Mouse (Mus musculus) left cerebral cortex, postnatal 14 days (tissue): Measurements from ENCODE around the gene Schip1. TPM values are rescaled to one million over a fixed set of nuclear protein-coding genes. Genes with fewer than 3 reads are reported as not detected.
A peak's percentile ranks its signal among the peaks of the same experiment; 100 is the strongest.

Source experiments
- DNase-seq, 2 experiments: peaks; one replicate each; pipeline ENCODE4 v3.0.0; 2021 to 2022; ENCODE audit warnings: low spot score in 2 of 2, mixed read lengths in 1 of 2
- intact Hi-C: fragments of 180-260 bp; cut with DNase I; formaldehyde crosslinking; loops from one replicate; pipeline ENCODE4 v1.15.1; 2025
- total RNA-seq, 2 experiments: library from RNA; stranded (reverse); gene quantifications; 2 replicates each; pipeline ENCODE4 v1.2.3; 2021

The Schip1 gene
- total RNA-seq, 2 experiments from 2014 or later, result 254 to 269 TPM

- peak in 1 of 2 experiments; percentile 71 for DNase-seq
- intact Hi-C loops, result loop anchor here (5.0 kb wide), 1 partner anchor 82 kb away; no protein-coding TSS in a partner anchor
These were observed 550.6 kb downstream of the Schip1 start for GRCm38 (mm10) chr3:68615042-68615810.

DNA sequence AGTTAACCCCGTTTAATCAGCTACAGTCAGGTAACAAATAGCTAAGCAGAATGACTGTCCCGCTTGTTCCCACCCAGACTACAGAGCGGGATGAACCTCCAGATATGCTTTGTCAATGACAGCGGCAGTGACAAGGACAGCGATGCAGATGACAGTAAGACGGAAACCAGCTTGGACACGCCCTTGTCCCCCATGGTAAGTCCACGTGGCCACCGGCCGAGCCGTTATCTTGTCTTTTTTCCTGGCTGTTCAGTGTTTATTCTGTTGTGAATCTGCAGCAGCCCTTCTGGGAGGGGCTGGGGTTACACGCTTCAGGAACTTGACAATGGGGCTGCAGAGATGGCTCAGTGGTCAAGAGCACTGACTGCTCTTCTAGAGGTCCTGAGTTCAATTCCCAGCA, 551.8 kb downstream of the Schip1 start:
- intact Hi-C loops, result loop anchor here (5.0 kb wide), 1 partner anchor 81 kb away; no protein-coding TSS in a partner anchor
- no peak for DNase-seq

DNA sequence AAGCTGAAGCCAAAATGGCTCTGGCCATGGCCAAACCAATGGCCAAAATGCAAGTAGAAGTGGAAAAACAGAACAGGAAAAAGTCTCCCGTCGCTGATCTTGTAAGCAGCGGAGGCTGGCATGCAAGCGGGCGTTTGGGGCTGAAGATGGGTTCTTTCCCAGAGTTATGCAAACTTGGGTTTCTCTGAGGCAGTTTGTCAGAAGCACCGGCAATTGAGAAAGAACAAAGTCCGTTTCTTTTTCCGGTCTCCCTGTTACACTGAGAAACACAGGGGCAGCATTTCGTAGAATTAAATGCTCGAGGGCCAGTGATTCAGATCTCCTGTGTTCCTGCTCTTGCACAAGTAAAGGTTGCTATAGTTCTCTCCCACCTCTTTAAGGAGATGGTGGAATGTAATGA, 553.1 kb downstream of the Schip1 start:
- intact Hi-C loops, result loop anchor here (5.0 kb wide), 1 partner anchor 80 kb away; no protein-coding TSS in a partner anchor
- DNase-seq, result no peak

DNA sequence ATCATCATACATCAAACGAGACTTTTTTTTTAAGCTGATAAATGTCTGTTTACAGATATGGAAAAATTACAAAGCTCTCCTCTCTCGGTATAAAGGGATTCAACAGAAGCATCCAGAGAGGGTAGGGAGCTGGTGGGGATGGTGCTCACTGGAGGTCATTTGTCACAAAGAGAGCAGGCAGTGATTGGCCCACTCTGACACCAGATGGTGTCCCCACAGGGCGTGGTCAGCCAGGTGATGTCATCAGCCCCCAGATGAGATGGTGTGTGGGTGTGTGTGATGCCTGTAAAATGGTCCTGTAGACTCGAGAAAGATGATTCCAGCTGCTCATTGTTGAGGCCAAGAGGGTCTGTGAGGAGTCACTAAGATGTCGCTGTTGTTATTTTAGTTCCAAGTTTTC, 554.5 kb downstream of the Schip1 start:
- intact Hi-C loops, result loop anchor here (5.0 kb wide), 1 partner anchor 78 kb away; no protein-coding TSS in a partner anchor
- DNase-seq, result no peak

- intact Hi-C loops, result no loop called here
These were observed 557.4 kb downstream of the Schip1 start for GRCm38 (mm10) chr3:68621971-68622370.

DNA sequence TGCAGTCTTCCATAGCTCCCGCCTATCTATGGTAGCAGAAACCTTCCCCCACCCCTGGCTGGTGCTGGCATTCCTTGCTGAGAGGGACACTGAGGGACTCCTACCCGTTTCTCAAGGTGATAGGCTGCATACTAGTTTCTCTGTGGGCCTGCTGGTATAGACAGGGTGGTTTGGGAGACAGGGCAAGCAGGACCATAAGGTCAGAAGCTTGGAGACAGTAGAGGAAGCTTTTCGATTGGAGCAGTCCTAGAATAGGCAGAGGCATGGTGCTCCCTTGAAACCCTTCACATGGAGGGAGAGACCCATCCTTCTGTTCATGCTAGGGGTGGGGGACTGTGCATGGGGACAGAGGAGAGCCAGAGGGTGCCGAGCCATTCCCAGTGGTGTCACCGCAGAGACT, 558.4 kb downstream of the Schip1 start:
- intact Hi-C loops, result no loop called here
- DNase-seq, result no peak

More at GRCm38 (mm10) chr3:68621971-68622370, 557.4 kb downstream of the Schip1 start:
- no peak for DNase-seq

GRCm38 (mm10) chr3:68624471-68624870, 559.9 kb downstream of the Schip1 start:
- intact Hi-C loops, result no loop called here
- no peak for DNase-seq

- no peak for DNase-seq
- intact Hi-C loops, result no loop called here
These were observed 565.7 kb downstream of the Schip1 start for GRCm38 (mm10) chr3:68630261-68630660.

- no peak for DNase-seq
- intact Hi-C loops, result no loop called here
These were observed 566.2 kb downstream of the Schip1 start for GRCm38 (mm10) chr3:68630821-68631220.

- intact Hi-C loops, result no loop called here
- no peak for DNase-seq
These were observed 568.1 kb downstream of the Schip1 start for GRCm38 (mm10) chr3:68632714-68633113.

DNA sequence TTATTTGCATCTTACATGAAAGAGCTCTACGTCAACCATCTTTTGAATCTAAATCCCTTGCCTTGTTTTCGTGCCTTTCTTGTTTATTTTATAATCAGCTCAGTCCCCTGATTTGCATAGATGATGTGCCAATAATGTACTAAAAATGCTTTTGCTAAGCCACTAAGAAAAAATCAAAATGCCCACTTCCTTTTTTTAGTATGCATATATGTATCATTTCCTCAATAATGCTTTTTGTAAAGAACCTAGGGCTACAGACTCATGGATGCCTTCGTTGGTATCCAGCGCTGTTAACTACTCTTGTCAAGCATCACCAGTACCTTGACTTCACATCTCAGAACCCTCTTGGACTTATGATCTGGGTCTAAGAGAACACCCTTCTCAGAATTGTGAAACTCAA, 569.0 kb downstream of the Schip1 start:
- intact Hi-C loops, result no loop called here
- DNase-seq, result no peak

DNA sequence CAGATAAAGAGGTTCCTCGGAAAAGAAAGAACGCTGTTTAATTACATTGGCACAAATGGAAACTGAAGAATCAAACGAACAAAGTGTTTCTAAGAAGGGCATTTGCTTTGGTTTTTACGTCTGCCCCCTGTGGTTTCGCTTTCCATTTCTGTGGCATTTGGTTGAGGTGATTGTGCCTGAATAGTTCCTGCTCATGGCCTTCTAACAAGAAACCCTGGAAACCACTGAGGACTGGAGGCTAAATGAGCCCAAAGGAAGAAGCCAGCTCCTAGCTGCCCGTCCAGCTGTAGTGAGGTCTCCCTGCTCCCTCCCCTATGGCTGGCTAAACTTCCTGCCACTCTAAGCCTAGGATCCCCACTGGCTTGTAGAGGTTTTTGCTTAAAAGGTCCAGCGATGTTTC, 573.4 kb downstream of the Schip1 start:
- intact Hi-C loops, result no loop called here
- no peak for DNase-seq

GRCm38 (mm10) chr3:68638703-68639102, 574.1 kb downstream of the Schip1 start:
- intact Hi-C loops, result no loop called here
- DNase-seq, result no peak

GRCm38 (mm10) chr3:68642935-68643334, 578.3 kb downstream of the Schip1 start:
- intact Hi-C loops, result no loop called here

DNA sequence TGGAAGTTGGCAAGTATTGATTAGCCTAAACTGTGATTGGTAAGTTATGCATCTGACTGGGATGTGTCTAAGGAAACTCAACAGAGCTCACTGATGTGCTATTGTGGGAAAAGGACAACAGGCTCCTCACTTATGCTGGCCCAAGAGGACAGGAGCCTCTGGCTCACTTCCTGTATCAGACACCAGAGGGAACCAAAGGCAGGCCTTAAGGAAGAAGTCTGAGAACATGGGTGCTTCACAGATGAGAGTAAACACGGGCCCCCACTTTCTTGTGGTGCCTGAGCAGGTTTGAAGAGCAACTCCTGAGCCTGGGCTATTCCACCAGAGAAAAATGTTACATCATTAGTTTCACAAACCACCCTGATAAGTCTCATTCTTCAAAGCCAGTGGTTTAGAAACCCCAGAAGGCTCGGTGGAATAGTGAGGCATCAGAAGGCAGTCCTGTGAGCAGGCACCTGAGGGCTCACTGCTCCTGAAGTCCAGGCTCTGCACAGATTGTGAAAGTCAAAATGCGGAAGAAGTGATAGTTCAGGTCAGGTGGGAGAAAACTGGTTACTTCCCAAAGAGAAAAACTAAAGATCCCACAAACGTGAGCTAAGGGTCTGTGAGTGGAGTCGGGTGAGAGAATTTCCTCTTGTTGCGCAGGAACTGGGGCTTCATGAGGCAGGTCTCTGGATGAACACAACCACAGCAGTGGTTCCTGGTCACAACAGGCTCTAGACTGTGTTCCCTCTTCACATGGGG, 582.0 kb downstream of the Schip1 start:
- intact Hi-C loops, result loop anchor here (2.0 kb wide), 1 partner anchor 66 kb away; no protein-coding TSS in a partner anchor
- peak; percentile 49 to 52 for DNase-seq

More at GRCm38 (mm10) chr3:68642935-68643334, 578.3 kb downstream of the Schip1 start:
- no peak for DNase-seq

DNA sequence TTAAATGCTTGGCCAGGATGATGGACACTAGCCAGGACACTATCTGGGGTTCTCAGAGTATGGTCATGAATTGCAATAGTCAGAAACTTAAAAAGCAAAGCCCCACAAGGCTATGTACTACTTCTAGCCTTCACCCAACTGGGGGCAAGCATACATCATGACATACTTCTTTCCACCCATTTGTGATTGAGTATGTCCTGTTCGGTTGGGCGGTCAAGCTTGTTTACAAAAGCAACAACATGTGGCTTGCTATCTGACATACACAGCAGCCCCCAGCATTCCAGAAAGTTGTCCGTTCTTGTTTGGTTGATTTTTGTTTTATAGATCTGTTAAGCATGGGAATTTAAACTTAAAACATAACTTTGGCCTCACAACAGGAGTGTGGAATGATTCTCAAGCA, 582.7 kb downstream of the Schip1 start:
- intact Hi-C loops, result loop anchor here (2.0 kb wide), 1 partner anchor 66 kb away; no protein-coding TSS in a partner anchor
- no peak for DNase-seq

GRCm38 (mm10) chr3:68650251-68650650, 585.6 kb downstream of the Schip1 start:
- intact Hi-C loops, result no loop called here
- no peak for DNase-seq

GRCm38 (mm10) chr3:68656607-68657352, 592.2 kb downstream of the Schip1 start:
- intact Hi-C loops, result no loop called here
- DNase-seq, result no peak

- intact Hi-C loops, result no loop called here
- DNase-seq, result no peak
These were observed 593.1 kb downstream of the Schip1 start for GRCm38 (mm10) chr3:68657589-68658245.
